Mouse (Mus musculus) 3134 (cell line): ENCODE results near the gene Hdac4.

Source experiments
- DNase-seq: peaks from one replicate; pipeline ENCODE4 v3.0.0-alpha.2; 2011; ENCODE audit warnings: low spot score; ENCODE audit not compliant: insufficient read length; ENCODE audit errors: extremely low read depth

Hdac4 gene

GRCm38 (mm10) chr1:92136362-92136761 is 59.1 kb downstream of the Hdac4 start:
- no peak for DNase-seq

DNA sequence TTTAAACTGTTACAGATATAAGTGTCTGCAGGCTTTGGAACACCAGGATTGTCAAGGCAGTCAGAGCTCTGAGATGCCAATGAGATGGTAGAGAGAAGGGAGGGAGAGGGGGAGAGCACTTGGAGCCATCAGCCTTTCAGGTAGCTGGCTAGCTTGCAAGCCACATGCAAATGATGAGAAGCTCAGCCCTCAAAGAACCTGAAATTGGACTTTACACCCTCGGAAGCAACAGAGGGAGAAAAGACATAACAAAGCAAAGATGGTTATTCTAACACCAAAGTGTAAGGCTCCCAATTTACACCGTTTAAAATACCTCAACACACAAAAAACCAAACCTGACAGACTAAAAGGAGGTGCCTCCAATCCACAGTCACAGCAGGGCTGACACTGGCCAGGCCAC is 63.3 kb downstream of the Hdac4 start:
- DNase-seq, result no peak

- peak; percentile 84 for DNase-seq
These were observed 64.9 kb downstream of the Hdac4 start for GRCm38 (mm10) chr1:92130470-92131100.

DNA sequence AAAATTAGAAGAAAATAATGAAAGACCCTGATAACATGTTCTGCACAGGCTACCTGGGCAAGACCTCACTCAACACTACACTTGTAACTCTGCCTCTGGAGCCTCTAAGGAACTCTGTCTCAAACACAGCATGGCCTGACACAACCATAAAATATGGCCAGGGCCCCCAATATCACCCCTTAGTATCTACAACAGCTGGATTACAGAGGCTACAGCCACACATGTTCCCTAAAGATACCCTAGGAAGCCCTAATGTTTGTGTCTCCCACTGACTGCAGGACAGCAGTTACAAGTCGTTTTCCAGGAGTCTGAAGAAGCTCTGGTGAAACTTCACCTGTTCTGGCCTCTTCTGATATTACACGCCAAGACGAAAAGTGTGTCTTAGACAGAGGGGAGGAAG is 65.7 kb downstream of the Hdac4 start:
- DNase-seq, result no peak

GRCm38 (mm10) chr1:92127785-92128184 is 67.7 kb downstream of the Hdac4 start:
- no peak for DNase-seq

GRCm38 (mm10) chr1:92127366-92127765 is 68.1 kb downstream of the Hdac4 start:
- DNase-seq, result no peak

DNA sequence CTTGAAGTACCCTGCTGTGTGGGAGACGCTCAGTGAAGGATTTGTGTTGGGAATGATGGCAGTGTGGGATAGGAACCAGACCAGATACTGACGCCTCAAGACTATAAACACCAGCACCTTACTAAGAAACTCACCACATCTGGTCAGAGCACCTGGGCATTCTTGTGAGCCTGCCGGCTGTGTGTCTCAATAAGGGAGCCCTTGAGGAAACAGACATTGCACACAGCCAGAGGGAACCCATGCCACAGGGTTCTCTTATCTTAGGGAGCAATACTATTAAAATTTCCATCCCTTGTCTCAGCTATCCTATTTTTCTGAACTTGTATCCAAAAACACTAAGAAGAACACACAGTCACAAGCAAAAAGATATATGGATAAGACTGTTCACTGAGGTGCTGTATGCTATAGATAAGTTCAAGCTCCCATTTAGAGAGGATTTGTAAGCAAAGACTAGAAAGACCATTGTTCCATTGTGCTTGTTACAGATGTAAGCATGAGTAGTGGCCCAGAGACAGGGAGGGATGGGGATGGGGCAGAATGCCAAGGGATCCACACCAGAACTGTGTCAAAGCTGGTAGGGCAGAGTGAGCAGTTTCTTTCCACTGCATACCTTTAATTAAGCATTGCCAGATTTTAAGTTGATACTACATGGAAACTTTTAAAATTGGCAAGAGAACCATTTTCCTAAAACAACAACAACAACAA is 70.8 kb downstream of the Hdac4 start:
- no peak for DNase-seq

- no peak for DNase-seq
These were observed 76.2 kb downstream of the Hdac4 start for GRCm38 (mm10) chr1:92119303-92119702.

GRCm38 (mm10) chr1:92117597-92117996 is 77.9 kb downstream of the Hdac4 start:
- DNase-seq, result no peak

DNA sequence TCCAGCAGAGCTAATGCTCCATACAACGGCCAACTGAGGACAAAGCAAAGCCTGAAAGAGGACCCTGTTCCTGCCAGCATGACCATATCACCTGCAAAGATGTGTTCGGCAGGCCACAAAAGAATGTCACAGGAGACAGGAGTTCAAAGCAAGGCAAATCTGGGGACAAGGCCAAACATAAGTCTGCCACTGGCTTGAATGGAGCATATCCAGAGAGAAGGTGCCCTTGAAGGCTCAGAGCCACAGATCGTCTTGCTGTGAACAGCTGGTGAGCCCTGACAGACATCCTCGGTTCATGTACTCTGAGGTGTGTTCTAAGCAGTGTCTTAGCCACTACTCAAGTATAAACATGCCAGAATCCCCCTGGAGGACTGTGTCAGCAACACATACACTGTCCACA is 79.3 kb downstream of the Hdac4 start:
- DNase-seq, result no peak

GRCm38 (mm10) chr1:92114091-92114490 is 81.4 kb downstream of the Hdac4 start:
- DNase-seq, result no peak

GRCm38 (mm10) chr1:92113243-92114009 is 82.1 kb downstream of the Hdac4 start:
- no peak for DNase-seq

- no peak for DNase-seq
These were observed 82.9 kb downstream of the Hdac4 start for GRCm38 (mm10) chr1:92112591-92112990.

- no peak for DNase-seq
These were observed 83.9 kb downstream of the Hdac4 start for GRCm38 (mm10) chr1:92111551-92111950.

- no peak for DNase-seq
These were observed 84.5 kb downstream of the Hdac4 start for GRCm38 (mm10) chr1:92111026-92111425.

GRCm38 (mm10) chr1:92109221-92109620 is 86.3 kb downstream of the Hdac4 start:
- DNase-seq, result no peak

- no peak for DNase-seq
These were observed 86.9 kb downstream of the Hdac4 start for GRCm38 (mm10) chr1:92108556-92108955.

DNA sequence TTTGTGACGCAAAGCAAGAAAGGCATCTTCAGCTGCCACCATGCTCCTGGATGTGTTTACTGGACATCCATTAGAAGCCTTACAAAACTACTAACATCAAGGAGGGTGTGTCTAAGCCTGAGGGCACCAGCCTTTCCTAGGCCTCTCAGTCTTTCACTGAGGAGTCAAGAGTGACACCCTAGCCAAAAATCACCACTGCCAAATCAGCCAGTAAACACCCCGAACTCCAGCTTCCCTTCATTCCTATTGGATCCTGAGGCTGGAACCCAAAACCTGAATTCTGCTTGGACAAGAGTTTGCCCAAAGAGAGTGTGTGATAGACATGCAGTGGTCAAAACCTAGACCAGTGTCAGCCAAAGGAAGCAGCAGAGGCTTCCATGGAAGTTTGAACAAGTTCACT is 87.5 kb downstream of the Hdac4 start:
- no peak for DNase-seq

GRCm38 (mm10) chr1:92107521-92107920 is 88.0 kb downstream of the Hdac4 start:
- no peak for DNase-seq

DNA sequence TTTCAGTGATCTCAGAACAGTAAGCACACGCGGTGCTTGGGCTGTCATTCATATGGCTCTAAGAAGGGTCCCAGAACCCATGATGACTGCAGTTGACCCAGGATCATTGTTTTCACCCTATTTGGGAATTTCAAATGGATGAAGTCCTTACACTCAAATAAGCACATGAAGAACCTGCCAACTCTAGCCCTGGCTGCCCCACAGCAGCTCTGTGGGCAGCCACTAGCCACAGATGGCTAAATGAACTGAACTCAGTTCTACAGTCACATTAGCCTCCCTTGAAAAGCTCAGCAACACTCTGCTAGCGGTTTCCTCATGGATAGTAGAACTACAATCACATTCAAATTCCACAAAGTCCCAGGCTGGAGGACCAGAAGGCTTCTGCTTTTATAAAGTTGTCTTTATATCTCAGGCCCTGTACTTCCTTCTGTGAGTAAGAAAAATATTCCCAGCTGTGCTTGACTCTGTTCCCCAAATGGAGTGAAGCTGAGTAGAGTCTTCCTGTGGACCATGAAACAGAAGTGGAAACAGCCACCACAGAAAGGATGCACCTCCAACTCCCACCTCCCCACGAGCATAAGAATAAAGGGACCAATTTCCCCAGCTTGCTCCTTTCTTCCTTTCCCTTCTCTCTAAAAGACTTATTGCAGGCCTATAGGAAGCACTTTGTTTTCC is 88.9 kb downstream of the Hdac4 start:
- DNase-seq, result no peak

DNA sequence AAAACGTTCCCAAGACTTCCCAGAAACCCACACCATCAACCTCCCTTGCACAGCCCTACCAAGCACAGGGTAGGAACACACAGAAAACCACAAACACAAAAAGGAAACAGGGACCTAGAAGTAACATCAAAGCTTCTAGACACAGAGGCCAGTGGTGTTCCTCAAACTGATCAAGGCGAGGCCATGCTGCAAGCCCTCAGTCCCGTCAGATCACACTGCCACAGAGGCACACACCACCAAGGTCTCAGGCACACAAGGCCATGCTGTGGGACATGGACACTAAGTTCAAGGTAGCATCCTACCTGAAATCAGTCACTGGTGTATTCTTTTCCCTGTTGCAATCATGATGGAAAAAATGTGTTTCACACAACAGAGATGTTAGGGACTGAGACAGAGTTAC is 90.8 kb downstream of the Hdac4 start:
- DNase-seq, result no peak
